Mouse (Mus musculus): ENCODE results near the gene Tcf7l1. TPM values are rescaled to one million over a fixed set of nuclear protein-coding genes. Genes with fewer than 3 reads are reported as not detected.

Gene Tcf7l1
- polyA plus RNA-seq, 2 experiments: 3.1 TPM

- Histone ChIP-seq H3K36me3 (replicated peaks; ENCODE audit: control insufficient read depth, insufficient read depth, low read depth) (no peaks in the 10 kb centered on the region), H3K4me3 (ENCODE audit: insufficient read depth in 1 of 2, low read depth in 2 of 2, low read length in 2 of 2) (no peak overlapping the region), H3K27ac (no peak overlapping the region), H3K4me2 (ENCODE audit: low read depth) (no peak overlapping the region), H3K27me3 (ENCODE audit: control insufficient read depth, insufficient read depth, low read length) (no peaks in the 10 kb centered on the region), H3K9me3 (ENCODE audit: control insufficient read depth, low read length) (no peaks in the 10 kb centered on the region), H3K4me1 (replicated peaks; ENCODE audit: control insufficient read depth in 2 of 2, insufficient read depth in 2 of 2, low read length in 1 of 2) (no peaks in the 10 kb centered on the region), H3K9ac (replicated peaks) (no peak overlapping the region)
- no peak for DNase-seq (ENCODE audit: low read depth in 3 of 3, low spot score in 3 of 3)
- 67% methylated on average over 9 of the region's 9 CpGs for WGBS (ENCODE audit: insufficient replicate concordance)
- TF ChIP-seq EP300 (IDR thresholded peaks at IDR 0.05; ENCODE audit: low read depth): no peak
- no peak for TF ChIP-seq CTCF (IDR thresholded peaks at IDR 0.05; ENCODE audit: low read depth)
- ATAC-seq (ENCODE audit: insufficient read depth): no peak
Measured at GRCm38 (mm10) chr6:72714250-72714649, 74.8 kb downstream of the Tcf7l1 start.

- Histone ChIP-seq H3K9ac (replicated peaks) (no peak overlapping the region), H3K4me1 (replicated peaks; ENCODE audit: control insufficient read depth in 2 of 2, insufficient read depth in 2 of 2, low read length in 1 of 2) (no peaks in the 10 kb centered on the region), H3K9me3 (ENCODE audit: control insufficient read depth, low read length) (no peaks in the 10 kb centered on the region), H3K4me2 (ENCODE audit: low read depth) (no peak overlapping the region), H3K27ac (no peak overlapping the region), H3K4me3 (ENCODE audit: insufficient read depth in 1 of 2, low read depth in 2 of 2, low read length in 2 of 2) (no peak overlapping the region), H3K27me3 (ENCODE audit: control insufficient read depth, insufficient read depth, low read length) (no peaks in the 10 kb centered on the region), H3K36me3 (replicated peaks; ENCODE audit: control insufficient read depth, insufficient read depth, low read depth) (no peaks in the 10 kb centered on the region)
- no peak for TF ChIP-seq CTCF (IDR thresholded peaks at IDR 0.05; ENCODE audit: low read depth)
- no peak for TF ChIP-seq EP300 (IDR thresholded peaks at IDR 0.05; ENCODE audit: low read depth)
- 33% methylated on average over 8 of the region's 8 CpGs for WGBS (ENCODE audit: insufficient replicate concordance)
- ATAC-seq (ENCODE audit: insufficient read depth) (no peak), DNase-seq (ENCODE audit: low read depth in 3 of 3, low spot score in 3 of 3) (no peak)
Measured at GRCm38 (mm10) chr6:72711508-72712081, 77.5 kb downstream of the Tcf7l1 start.

- H3K27ac ChIP-seq: no peak overlapping the region
Measured at GRCm38 (mm10) chr6:72710897-72711507, 78.1 kb downstream of the Tcf7l1 start.

GRCm38 (mm10) chr6:72699467-72700126, 89.5 kb downstream of the Tcf7l1 start:
- H3K27ac ChIP-seq: no peak overlapping the region
- TF ChIP-seq CTCF (IDR thresholded peaks at IDR 0.05; ENCODE audit: low read depth) (no peak), EP300 (IDR thresholded peaks at IDR 0.05; ENCODE audit: low read depth) (no peak)
- no peaks in the 10 kb centered on the region for H3K9me3 ChIP-seq (ENCODE audit: control insufficient read depth, low read length)
- DNase-seq (ENCODE audit: low read depth in 3 of 3, low spot score in 3 of 3): no peak
- H3K9ac ChIP-seq (replicated peaks): no peak overlapping the region
- no peaks in the 10 kb centered on the region for H3K36me3 ChIP-seq (replicated peaks; ENCODE audit: control insufficient read depth, insufficient read depth, low read depth)
- H3K4me1 ChIP-seq (replicated peaks; ENCODE audit: control insufficient read depth in 2 of 2, insufficient read depth in 2 of 2, low read length in 1 of 2): peaks cover 0 to 4% of the 10 kb centered on the region in 2 experiments; a peak in 2 of 4 replicates
- 61% methylated on average over 5 of the region's 5 CpGs for WGBS (ENCODE audit: insufficient replicate concordance)
- H3K4me2 ChIP-seq (ENCODE audit: low read depth): no peak overlapping the region
- no peak for ATAC-seq (ENCODE audit: insufficient read depth)
- no peak overlapping the region for H3K4me3 ChIP-seq (ENCODE audit: insufficient read depth in 1 of 2, low read depth in 2 of 2, low read length in 2 of 2)
- H3K27me3 ChIP-seq (ENCODE audit: control insufficient read depth, insufficient read depth, low read length): no peaks in the 10 kb centered on the region

More at GRCm38 (mm10) chr6:72710897-72711507, 78.1 kb downstream of the Tcf7l1 start:
- Histone ChIP-seq H3K4me1 (replicated peaks; ENCODE audit: control insufficient read depth in 2 of 2, insufficient read depth in 2 of 2, low read length in 1 of 2) (no peaks in the 10 kb centered on the region), H3K9ac (replicated peaks) (no peak overlapping the region), H3K4me3 (ENCODE audit: insufficient read depth in 1 of 2, low read depth in 2 of 2, low read length in 2 of 2) (no peak overlapping the region), H3K4me2 (ENCODE audit: low read depth) (no peak overlapping the region), H3K36me3 (replicated peaks; ENCODE audit: control insufficient read depth, insufficient read depth, low read depth) (no peaks in the 10 kb centered on the region), H3K9me3 (ENCODE audit: control insufficient read depth, low read length) (no peaks in the 10 kb centered on the region), H3K27me3 (ENCODE audit: control insufficient read depth, insufficient read depth, low read length) (no peaks in the 10 kb centered on the region)
- no peak for TF ChIP-seq EP300 (IDR thresholded peaks at IDR 0.05; ENCODE audit: low read depth)
- no peak for TF ChIP-seq CTCF (IDR thresholded peaks at IDR 0.05; ENCODE audit: low read depth)
- 59% methylated on average over 10 of the region's 10 CpGs for WGBS (ENCODE audit: insufficient replicate concordance)
- DNase-seq (ENCODE audit: low read depth in 3 of 3, low spot score in 3 of 3): no peak
- no peak for ATAC-seq (ENCODE audit: insufficient read depth)

GRCm38 (mm10) chr6:72698559-72698958, 90.5 kb downstream of the Tcf7l1 start:
- Histone ChIP-seq H3K27ac (no peak overlapping the region), H3K4me3 (ENCODE audit: insufficient read depth in 1 of 2, low read depth in 2 of 2, low read length in 2 of 2) (no peak overlapping the region), H3K9me3 (ENCODE audit: control insufficient read depth, low read length) (no peaks in the 10 kb centered on the region), H3K27me3 (ENCODE audit: control insufficient read depth, insufficient read depth, low read length) (no peaks in the 10 kb centered on the region), H3K4me2 (ENCODE audit: low read depth) (no peak overlapping the region), H3K36me3 (replicated peaks; ENCODE audit: control insufficient read depth, insufficient read depth, low read depth) (no peaks in the 10 kb centered on the region), H3K9ac (replicated peaks) (no peak overlapping the region), H3K4me1 (replicated peaks; ENCODE audit: control insufficient read depth in 2 of 2, insufficient read depth in 2 of 2, low read length in 1 of 2) (peaks cover 0 to 4% of the 10 kb centered on the region in 2 experiments; a peak in 2 of 4 replicates)
- ATAC-seq (ENCODE audit: insufficient read depth): no peak
- TF ChIP-seq EP300 (IDR thresholded peaks at IDR 0.05; ENCODE audit: low read depth) (no peak), CTCF (IDR thresholded peaks at IDR 0.05; ENCODE audit: low read depth) (no peak)
- WGBS (ENCODE audit: insufficient replicate concordance): 78% methylated on average over 5 of the region's 5 CpGs
- no peak for DNase-seq (ENCODE audit: low read depth in 3 of 3, low spot score in 3 of 3)
